Mouse (Mus musculus): ENCODE results near the gene Olfr889.
"Not testable (repeated sequence)": the region's sequence is repeated elsewhere in the genome, so short reads cannot be mapped to it uniquely, and the experiment has no call there.

Gene Olfr889

DNA sequence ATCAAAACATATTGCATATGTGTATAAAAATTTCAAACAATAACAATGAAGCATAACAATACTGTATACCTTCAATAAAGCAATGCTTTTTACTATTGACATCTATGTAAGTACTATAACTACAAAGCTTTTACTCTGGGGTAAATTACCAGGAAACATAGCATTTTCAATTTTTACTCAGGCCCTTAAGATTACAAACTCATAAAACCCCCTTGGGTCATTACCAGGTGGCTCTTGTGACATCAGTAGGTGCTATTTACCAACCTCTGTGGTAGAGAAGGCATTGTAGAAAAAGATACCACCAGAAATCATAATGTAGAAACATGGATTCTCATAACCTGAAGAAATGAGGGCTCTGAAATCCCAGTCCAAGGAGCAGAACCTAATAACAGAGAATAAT, at the start of gene Olfr889:
TSS of gene Olfr889 (plus strand) at position 301 of the 400 bp plus-strand sequence.
- DNase-seq (ENCODE audit: low spot score) = no peak

DNA sequence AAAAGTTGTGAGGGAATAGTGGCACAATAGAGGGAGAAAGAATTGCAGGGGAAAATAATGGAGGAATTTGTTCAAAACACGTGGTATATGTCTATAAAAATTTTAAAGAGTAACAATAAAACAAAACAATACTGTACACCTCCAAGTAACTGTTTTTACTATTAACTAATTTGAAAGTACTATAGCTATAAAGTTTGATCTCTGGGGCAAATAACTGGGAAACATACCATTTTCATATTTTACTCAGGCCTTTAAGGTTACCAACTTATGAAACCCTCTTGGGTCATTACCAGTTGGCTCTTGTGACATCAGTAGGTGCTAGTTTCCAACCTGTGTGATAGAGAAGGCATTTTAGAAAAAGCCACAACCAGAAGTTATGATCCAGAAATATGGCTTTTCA, 31.2 kb upstream of the Olfr889 start, which contains the start of gene Olfr887:
TSS of gene Olfr887 (plus strand) at position 301 of the 400 bp plus-strand sequence.
- no peak for DNase-seq (ENCODE audit: low spot score)

DNA sequence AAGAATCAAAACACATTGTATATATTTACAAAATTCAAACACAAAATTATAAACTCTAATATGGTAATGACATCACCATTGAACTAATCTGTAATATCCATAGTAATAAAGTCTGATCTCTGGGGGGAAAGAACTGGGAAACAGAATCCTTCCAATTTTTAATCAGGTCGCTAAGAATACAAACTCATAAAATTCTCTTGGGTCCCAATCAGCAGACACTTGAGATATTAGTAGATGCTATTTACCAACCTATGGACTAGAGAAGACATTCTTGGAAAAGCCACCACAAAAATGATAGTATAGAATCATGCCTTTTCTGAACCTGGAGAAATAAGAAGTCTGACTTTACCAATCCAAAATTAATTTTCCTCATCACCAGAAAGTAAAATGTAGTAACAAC, 7.2 kb upstream of the Olfr889 start, which contains the start of gene Olfr888:
TSS of gene Olfr888 (plus strand) at position 301 of the 400 bp plus-strand sequence.
- DNase-seq (ENCODE audit: low spot score) = no peak

DNA sequence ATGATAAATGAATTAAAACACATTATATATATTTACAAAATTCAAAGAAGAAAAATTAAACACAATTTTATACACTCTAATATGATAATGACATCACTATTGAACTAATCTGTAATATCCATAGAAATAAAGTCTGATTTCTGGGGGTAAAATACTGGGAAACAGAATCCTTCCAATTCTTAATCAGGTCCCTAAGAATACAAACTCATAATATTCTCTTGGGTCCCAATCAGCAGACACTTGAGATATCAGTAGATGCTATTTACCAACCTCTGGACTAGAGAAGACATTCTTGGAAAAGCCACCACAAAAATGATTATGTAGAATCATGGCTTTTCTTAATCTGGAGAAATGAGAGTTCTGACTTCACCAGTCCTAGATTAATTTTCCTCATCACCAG, 27.2 kb downstream of the Olfr889 start, which contains the start of gene Olfr890:
TSS of gene Olfr890 (plus strand) at position 301 of the 400 bp plus-strand sequence.
- no peak for DNase-seq (ENCODE audit: low spot score)

DNA sequence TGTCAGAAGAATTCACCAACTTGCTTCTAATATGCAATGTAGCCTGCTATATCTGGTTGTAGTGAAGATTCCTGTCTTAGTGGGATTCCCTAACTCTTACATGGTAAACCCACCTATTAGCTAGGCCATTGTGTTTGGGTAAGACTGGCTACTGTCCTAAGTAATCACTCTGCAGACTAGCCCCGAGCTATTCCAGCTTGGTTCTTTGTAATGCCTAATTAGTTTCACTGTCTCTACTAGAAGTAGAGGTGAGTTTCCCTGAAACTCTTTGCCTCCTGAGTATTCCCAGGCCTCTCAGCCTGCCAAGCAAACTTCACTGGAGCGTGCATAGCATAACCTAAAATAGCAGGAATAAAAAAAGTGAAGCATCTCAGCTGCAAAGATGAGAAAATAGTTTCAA, 53.3 kb downstream of the Olfr889 start:
- not testable (repeated sequence) for DNase-seq (ENCODE audit: low spot score)

Measured in testis, postnatal 10 days (tissue).